Mouse (Mus musculus): ENCODE measurements around the gene Krtap4-1. TPM values are rescaled to one million over a fixed set of nuclear protein-coding genes. Genes with fewer than 3 reads are reported as not detected.
"Not testable (repeated sequence)": the region's sequence is repeated elsewhere in the genome, so short reads cannot be mapped to it uniquely, and the experiment has no call there.

The Krtap4-1 gene
- polyA plus RNA-seq, 1 experiment from 2014 or later: not detected

- Histone ChIP-seq H3K9me3 (ENCODE audit: low read depth, low read length) (no peaks in the 10 kb centered on the region), H3K36me3 (ENCODE audit: insufficient read depth) (no peaks in the 10 kb centered on the region), H3K4me2 (no peak overlapping the region), H3K4me1 (ENCODE audit: insufficient read depth) (no peaks in the 10 kb centered on the region), H3K9ac (no peak overlapping the region), H3K4me3 (ENCODE audit: low read depth, low read length) (no peak overlapping the region), H3K27me3 (ENCODE audit: insufficient read depth, low read length) (no peaks in the 10 kb centered on the region), H3K27ac (ENCODE audit: low read depth) (no peak overlapping the region)
- no peak for TF ChIP-seq CTCF (IDR thresholded peaks at IDR 0.05; ENCODE audit: low read depth)
- DNase-seq (no peak), ATAC-seq (ENCODE audit: insufficient read depth) (no peak)
- 84% methylated on average over 15 of the region's 15 CpGs for WGBS
These were observed 18.4 kb upstream of the Krtap4-1 start for GRCm38 (mm10) chr11:99646444-99646843.

- H3K4me1 ChIP-seq (ENCODE audit: insufficient read depth): no peaks in the 10 kb centered on the region
- DNase-seq (no peak), ATAC-seq (ENCODE audit: insufficient read depth) (no peak)
- H3K36me3 ChIP-seq (ENCODE audit: insufficient read depth): no peaks in the 10 kb centered on the region
- H3K27me3 ChIP-seq (ENCODE audit: insufficient read depth, low read length): no peaks in the 10 kb centered on the region
- WGBS: 73% methylated on average over 3 of the region's 3 CpGs
- H3K4me2 ChIP-seq: no peak overlapping the region
- no peaks in the 10 kb centered on the region for H3K9me3 ChIP-seq (ENCODE audit: low read depth, low read length)
- no peak overlapping the region for H3K4me3 ChIP-seq (ENCODE audit: low read depth, low read length)
- no peak overlapping the region for H3K9ac ChIP-seq
- no peak overlapping the region for H3K27ac ChIP-seq (ENCODE audit: low read depth)
- TF ChIP-seq CTCF (IDR thresholded peaks at IDR 0.05; ENCODE audit: low read depth): no peak
These were observed 16.3 kb upstream of the Krtap4-1 start for GRCm38 (mm10) chr11:99644351-99644750.

- H3K4me2 ChIP-seq; H3K27me3 ChIP-seq (ENCODE audit: insufficient read depth, low read length); ATAC-seq (ENCODE audit: insufficient read depth); H3K4me1 ChIP-seq (ENCODE audit: insufficient read depth); H3K36me3 ChIP-seq (ENCODE audit: insufficient read depth); H3K9me3 ChIP-seq (ENCODE audit: low read depth, low read length); DNase-seq; H3K4me3 ChIP-seq (ENCODE audit: low read depth, low read length); H3K9ac ChIP-seq; H3K27ac ChIP-seq (ENCODE audit: low read depth): not testable (repeated sequence)
- WGBS: 88% methylated on average over 9 of the region's 9 CpGs
These were observed 15.6 kb upstream of the Krtap4-1 start, which contains the start of gene Krtap4-7 for GRCm38 (mm10) chr11:99643635-99644139. Krtap4-7 (minus strand) TSS chr11:99644089.

GRCm38 (mm10) chr11:99640926-99641325 is 12.9 kb upstream of the Krtap4-1 start:
- ATAC-seq (ENCODE audit: insufficient read depth): no peak
- H3K9ac ChIP-seq: no peak overlapping the region
- H3K9me3 ChIP-seq (ENCODE audit: low read depth, low read length): no peaks in the 10 kb centered on the region
- H3K27me3 ChIP-seq (ENCODE audit: insufficient read depth, low read length): no peaks in the 10 kb centered on the region
- no peak overlapping the region for H3K4me3 ChIP-seq (ENCODE audit: low read depth, low read length)
- no peak for TF ChIP-seq CTCF (IDR thresholded peaks at IDR 0.05; ENCODE audit: low read depth)
- no peak overlapping the region for H3K4me2 ChIP-seq
- DNase-seq: no peak
- H3K27ac ChIP-seq (ENCODE audit: low read depth): no peak overlapping the region
- 27% methylated on average over 1 of the region's 1 CpGs for WGBS
- H3K4me1 ChIP-seq (ENCODE audit: insufficient read depth): no peaks in the 10 kb centered on the region
- no peaks in the 10 kb centered on the region for H3K36me3 ChIP-seq (ENCODE audit: insufficient read depth)

GRCm38 (mm10) chr11:99637086-99637485 is 9.0 kb upstream of the Krtap4-1 start:
- H3K36me3 ChIP-seq (ENCODE audit: insufficient read depth): no peaks in the 10 kb centered on the region
- H3K9me3 ChIP-seq (ENCODE audit: low read depth, low read length): no peaks in the 10 kb centered on the region
- H3K4me3 ChIP-seq (ENCODE audit: low read depth, low read length): no peak overlapping the region
- H3K9ac ChIP-seq: no peak overlapping the region
- H3K27ac ChIP-seq (ENCODE audit: low read depth): no peak overlapping the region
- DNase-seq: peak; percentile 37
- WGBS: 71% methylated on average over 1 of the region's 1 CpGs
- no peaks in the 10 kb centered on the region for H3K4me1 ChIP-seq (ENCODE audit: insufficient read depth)
- no peak for TF ChIP-seq CTCF (IDR thresholded peaks at IDR 0.05; ENCODE audit: low read depth)
- no peak overlapping the region for H3K4me2 ChIP-seq
- ATAC-seq (ENCODE audit: insufficient read depth): no peak
- H3K27me3 ChIP-seq (ENCODE audit: insufficient read depth, low read length): no peaks in the 10 kb centered on the region

GRCm38 (mm10) chr11:99634653-99635134 is 6.7 kb upstream of the Krtap4-1 start, which contains the start of gene Krtap4-2:
Krtap4-2 (minus strand) TSS chr11:99635084.
- ATAC-seq (ENCODE audit: insufficient read depth): no peak
- no peak within 1 kb of the TSS for H3K4me2 ChIP-seq
- no peak within 1 kb of the TSS for H3K9ac ChIP-seq
- no peak for TF ChIP-seq CTCF (IDR thresholded peaks at IDR 0.05; ENCODE audit: low read depth)
- no peaks in the 10 kb centered on the region for H3K27me3 ChIP-seq (ENCODE audit: insufficient read depth, low read length)
- H3K4me1 ChIP-seq (ENCODE audit: insufficient read depth): no peaks in the 10 kb centered on the region
- no peak within 1 kb of the TSS for H3K4me3 ChIP-seq (ENCODE audit: low read depth, low read length)
- H3K36me3 ChIP-seq (ENCODE audit: insufficient read depth): no peaks in the 10 kb centered on the region
- no peak within 1 kb of the TSS for H3K27ac ChIP-seq (ENCODE audit: low read depth)
- DNase-seq: no peak
- 41% methylated on average over 8 of the region's 8 CpGs for WGBS
- no peaks in the 10 kb centered on the region for H3K9me3 ChIP-seq (ENCODE audit: low read depth, low read length)

GRCm38 (mm10) chr11:99633293-99633692 is 5.3 kb upstream of the Krtap4-1 start:
- ATAC-seq (ENCODE audit: insufficient read depth) (no peak), DNase-seq (no peak)
- 69% methylated on average over 2 of the region's 2 CpGs for WGBS
- Histone ChIP-seq H3K9me3 (ENCODE audit: low read depth, low read length) (no peaks in the 10 kb centered on the region), H3K27me3 (ENCODE audit: insufficient read depth, low read length) (no peaks in the 10 kb centered on the region), H3K4me3 (ENCODE audit: low read depth, low read length) (no peak overlapping the region), H3K27ac (ENCODE audit: low read depth) (no peak overlapping the region), H3K9ac (no peak overlapping the region), H3K4me1 (ENCODE audit: insufficient read depth) (no peaks in the 10 kb centered on the region), H3K4me2 (no peak overlapping the region), H3K36me3 (ENCODE audit: insufficient read depth) (no peaks in the 10 kb centered on the region)
- TF ChIP-seq CTCF (IDR thresholded peaks at IDR 0.05; ENCODE audit: low read depth): no peak

Data from lung, embryonic 14.5 days (tissue).